Mouse (Mus musculus) CH12.LX (cell line): ENCODE results near the gene Tacr2. TPM values are rescaled to one million over a fixed set of nuclear protein-coding genes. Genes with fewer than 3 reads are reported as not detected.

Experiments
- DNase-seq: peaks from one replicate; pipeline ENCODE4 v3.0.0-alpha.2; 2013; ENCODE audit errors: extremely low read depth
- H3K27ac ChIP-seq: 2 replicates; pipeline ENCODE4 v1.5.1; 2012; ENCODE audit warnings: low read depth, mild to moderate bottlenecking, control low read depth, moderate library complexity; ENCODE audit not compliant: insufficient read depth
- H3K27me3 ChIP-seq: replicated peaks from 2 replicates; pipeline ENCODE3; 2012; ENCODE audit warnings: inconsistent platforms
- H3K36me3 ChIP-seq, 2 experiments: replicated peaks in 1 of 2; 2 replicates each; pipeline versions ENCODE3 to v1.6.1; 2012; ENCODE audit warnings: inconsistent platforms in 1 of 2, low read length in 1 of 2, mild to moderate bottlenecking in 1 of 2, mixed read lengths in 1 of 2, moderate library complexity in 1 of 2; ENCODE audit not compliant: control insufficient read depth in 1 of 2, insufficient read depth in 1 of 2
- H3K4me1 ChIP-seq, 2 experiments: 2 replicates each; pipeline ENCODE4 v1.6.1; 2012; ENCODE audit warnings: inconsistent platforms in 1 of 2, moderate library complexity in 1 of 2; ENCODE audit not compliant: insufficient read depth in 2 of 2, control insufficient read depth in 1 of 2
- H3K4me2 ChIP-seq: 2 replicates; pipeline ENCODE4 v1.6.1; 2012; ENCODE audit warnings: low read depth, mild to moderate bottlenecking, control low read depth; ENCODE audit not compliant: poor library complexity, insufficient read depth, severe bottlenecking
- H3K4me3 ChIP-seq, 3 experiments: fragments of 150-350 bp in 1 of 3; sonication (generic) in 1 of 3; replicated peaks in 1 of 3; 2 replicates each; pipeline versions ENCODE3 to v1.5.1; 2011 to 2012; ENCODE audit warnings: low read depth in 2 of 3, low read length in 2 of 3, mild to moderate bottlenecking in 2 of 3, moderate library complexity in 2 of 3, control low read depth in 1 of 3, improper control_type of control experiment in 1 of 3, inconsistent platforms in 1 of 3, mixed read lengths in 1 of 3; ENCODE audit not compliant: poor library complexity in 1 of 3
- H3K79me2 ChIP-seq: replicated peaks from 2 replicates; pipeline ENCODE4 v1.6.1; 2012; ENCODE audit warnings: mild to moderate bottlenecking, moderate library complexity; ENCODE audit not compliant: control insufficient read depth, poor library complexity, insufficient read depth, severe bottlenecking; ENCODE audit errors: extremely low read depth
- H3K9ac ChIP-seq: 2 replicates; pipeline ENCODE4 v1.6.1; 2012; ENCODE audit warnings: low read depth, mild to moderate bottlenecking, control low read depth, moderate library complexity; ENCODE audit not compliant: insufficient read depth
- H3K9me3 ChIP-seq: replicated peaks from 2 replicates; pipeline ENCODE3; 2012; ENCODE audit warnings: low read length, inconsistent platforms, mixed read lengths
- CHD1 ChIP-seq: IDR thresholded peaks from 2 replicates; pipeline ENCODE4 v1.6.1; 2012; ENCODE audit warnings: low read depth, low read length, improper control_type of control experiment, inconsistent platforms
- CHD2 ChIP-seq: IDR thresholded peaks from 2 replicates; pipeline ENCODE4 v1.6.1; 2011; ENCODE audit warnings: low read length, improper control_type of control experiment
- CTCF ChIP-seq, 2 experiments: IDR thresholded peaks in 1 of 2; conservative IDR thresholded peaks in 1 of 2; 2 replicates each; pipeline ENCODE4 v1.5.1; 2011 to 2012; ENCODE audit warnings: low read depth in 2 of 2, low read length in 2 of 2, improper control_type of control experiment in 1 of 2, inconsistent platforms in 1 of 2, mild to moderate bottlenecking in 1 of 2, moderate library complexity in 1 of 2
- EP300 ChIP-seq: IDR thresholded peaks from 2 replicates; pipeline ENCODE4 v1.6.1; 2011; ENCODE audit warnings: low read length, improper control_type of control experiment
- ETS1 ChIP-seq: conservative IDR thresholded peaks from 2 replicates; pipeline ENCODE4 v1.6.1; 2012; ENCODE audit warnings: low read depth, mild to moderate bottlenecking, inconsistent platforms, low read length, improper control_type of control experiment, moderate library complexity
- IRF4 ChIP-seq: IDR thresholded peaks from 2 replicates; pipeline ENCODE4 v1.6.1; 2014; ENCODE audit warnings: low read depth, mild to moderate bottlenecking, inconsistent platforms, low read length, improper control_type of control experiment
- JUN ChIP-seq: IDR thresholded peaks from 2 replicates; pipeline ENCODE4 v1.6.1; 2011; ENCODE audit warnings: low read depth, mild to moderate bottlenecking, low read length, improper control_type of control experiment, moderate library complexity; ENCODE audit not compliant: insufficient read depth
- MAX ChIP-seq: IDR thresholded peaks from 2 replicates; pipeline ENCODE4 v1.6.1; 2011; ENCODE audit warnings: low read length, improper control_type of control experiment
- MAZ ChIP-seq: IDR thresholded peaks from 2 replicates; pipeline ENCODE4 v1.6.1; 2012; ENCODE audit warnings: low read depth, mild to moderate bottlenecking, inconsistent platforms, low read length, improper control_type of control experiment, moderate library complexity
- NELFE ChIP-seq: IDR thresholded peaks from 2 replicates; pipeline ENCODE4 v1.6.1; 2011; ENCODE audit warnings: low read depth, low read length, improper control_type of control experiment
- RAD21 ChIP-seq: IDR thresholded peaks from 2 replicates; pipeline ENCODE4 v1.6.1; 2011; ENCODE audit warnings: low read depth, mild to moderate bottlenecking, low read length, improper control_type of control experiment, moderate library complexity
- RCOR1 ChIP-seq: conservative IDR thresholded peaks from 2 replicates; pipeline ENCODE4 v1.6.1; 2012; ENCODE audit warnings: low read depth, mild to moderate bottlenecking, inconsistent platforms, low read length, improper control_type of control experiment
- SIN3A ChIP-seq: IDR thresholded peaks from 2 replicates; pipeline ENCODE4 v1.6.1; 2012; ENCODE audit warnings: low read length, improper control_type of control experiment, inconsistent platforms
- TCF12 ChIP-seq: IDR thresholded peaks from 2 replicates; pipeline ENCODE4 v1.6.1; 2014; ENCODE audit warnings: low read depth, mild to moderate bottlenecking, inconsistent platforms, low read length, improper control_type of control experiment
- UBTF ChIP-seq: IDR thresholded peaks from 2 replicates; pipeline ENCODE4 v1.6.1; 2012; ENCODE audit warnings: low read depth, mild to moderate bottlenecking, inconsistent platforms, low read length, improper control_type of control experiment, moderate library complexity
- USF2 ChIP-seq: conservative IDR thresholded peaks from 2 replicates; pipeline ENCODE4 v1.6.1; 2011; ENCODE audit warnings: low read depth, low read length, improper control_type of control experiment
- ZKSCAN1 ChIP-seq: IDR thresholded peaks from 2 replicates; pipeline ENCODE4 v1.6.1; 2012; ENCODE audit warnings: low read depth, inconsistent platforms, low read length, improper control_type of control experiment, borderline replicate concordance
- ZMIZ1 ChIP-seq: IDR thresholded peaks from 2 replicates; pipeline ENCODE4 v1.6.1; 2012; ENCODE audit warnings: low read depth, mild to moderate bottlenecking, inconsistent platforms, low read length, improper control_type of control experiment
- dilution Hi-C: fragments of 300-500 bp; cut with MboI; formaldehyde crosslinking; loops from 2 replicates; pipeline ENCODE4 v1.14.3; 2020; ENCODE audit warnings: low sequenced_read_pairs; ENCODE audit not compliant: extremely low pct_unique_long_range_greater_than_20kb, extremely low pct_ligation_motif_present
- in situ Hi-C: fragments of 300-500 bp; cut with MboI; formaldehyde crosslinking; loops from 3 replicates; pipeline ENCODE4 v1.14.3; 2019; ENCODE audit warnings: low sequenced_read_pairs, low pct_ligation_motif_present, low pct_unique_long_range_greater_than_20kb, mixed read lengths
- polyA plus RNA-seq: library from polyadenylated mRNA; unstranded; fragments of >175 nt; gene quantifications from 2 replicates; pipeline ENCODE4 v1.2.1, GENCODE M21; 2012; ENCODE audit warnings: low read depth; ENCODE audit not compliant: insufficient read length
- total RNA-seq, 2 experiments: library from RNA; depleted of rRNA; stranded (reverse); fragments of 300-350 nt in 1 of 2; fragments of >200 nt in 1 of 2; gene quantifications; 2 replicates each; pipeline ENCODE4 v1.2.3; 2012 to 2014

Gene Tacr2
- total and polyA plus RNA-seq, 3 experiments, result 0.04 to 0.24 (median 0.13) TPM

- H3K79me2 ChIP-seq, result no peaks in the 10 kb centered on the region
- no peak for DNase-seq
- H3K9ac ChIP-seq, result no peak overlapping the region
- peaks cover 11 to 73% of the 10 kb centered on the region in 2 experiments for H3K36me3 ChIP-seq
- H3K27me3 ChIP-seq, result no peaks in the 10 kb centered on the region
- H3K27ac ChIP-seq, result no peak overlapping the region
- dilution Hi-C loops, result no loop called here
- H3K4me2 ChIP-seq, result no peak overlapping the region
- H3K4me3 ChIP-seq, result no peak overlapping the region
- H3K9me3 ChIP-seq, result peaks cover 3% of the 10 kb centered on the region
- in situ Hi-C loops, result no loop called here
- no peak for TF ChIP-seq UBTF
- no peak for TF ChIP-seq JUN
- no peak for TF ChIP-seq ETS1
- TF ChIP-seq MAX, result no peak
- TF ChIP-seq CTCF (conservative IDR thresholded peaks at IDR 0.05 in 1 of 2, IDR thresholded peaks at IDR 0.05 in 1 of 2; ENCODE audit: low read depth in 2 of 2, low read length in 2 of 2), result no peak
- no peak for TF ChIP-seq CHD1
- no peak for TF ChIP-seq SIN3A
- no peak for TF ChIP-seq RCOR1
- peaks cover 8 to 32% of the 10 kb centered on the region in 2 experiments for H3K4me1 ChIP-seq
Observed at GRCm38 (mm10) chr10:62279066-62279465, 26.8 kb downstream of the Tacr2 start.

- Histone ChIP-seq H3K79me2 (no peaks in the 10 kb centered on the region), H3K27ac (no peak overlapping the region), H3K4me1 (peaks cover 8 to 32% of the 10 kb centered on the region in 2 experiments), H3K4me2 (no peak overlapping the region), H3K9ac (no peak overlapping the region), H3K27me3 (no peaks in the 10 kb centered on the region)
- in situ Hi-C loops (no loop called here), dilution Hi-C loops (no loop called here)
- TF ChIP-seq EP300, result no peak
- TF ChIP-seq CHD2, result no peak
- no peak for TF ChIP-seq NELFE
- no peak for TF ChIP-seq RAD21
- no peak for TF ChIP-seq TCF12
- no peak for TF ChIP-seq MAZ
- TF ChIP-seq IRF4, result no peak
- no peak for TF ChIP-seq RCOR1
- TF ChIP-seq JUN, result no peak
- TF ChIP-seq USF2, result no peak
- TF ChIP-seq ZKSCAN1, result no peak
- TF ChIP-seq MAX, result no peak
- TF ChIP-seq ZMIZ1, result no peak
- TF ChIP-seq, all 38 proteins: peak for 0
- H3K4me3 ChIP-seq, result no peak overlapping the region
- peaks cover 11 to 72% of the 10 kb centered on the region in 2 experiments for H3K36me3 ChIP-seq
- DNase-seq, result no peak
- peaks cover 3% of the 10 kb centered on the region for H3K9me3 ChIP-seq
Observed at GRCm38 (mm10) chr10:62279671-62280070, 27.4 kb downstream of the Tacr2 start.
